Mouse (Mus musculus) testis, adult 2 months (tissue): ENCODE data around the gene Wdr1. TPM values are rescaled to one million over a fixed set of nuclear protein-coding genes. Genes with fewer than 3 reads are reported as not detected.
"Not testable (repeated sequence)": the region's sequence is repeated elsewhere in the genome, so short reads cannot be mapped to it uniquely, and the experiment has no call there.

Experiments
- H3K27ac ChIP-seq: fragments of 200-500 bp; 2 replicates; pipeline ENCODE4 v1.5.1; 2012; ENCODE audit warnings: low read depth, low read length; ENCODE audit not compliant: control insufficient read depth, insufficient read depth
- H3K27me3 ChIP-seq: fragments of 200-500 bp; 2 replicates; pipeline ENCODE4 v1.6.1; 2012; ENCODE audit warnings: mild to moderate bottlenecking, low read length, moderate library complexity; ENCODE audit not compliant: control insufficient read depth, insufficient read depth
- H3K36me3 ChIP-seq: fragments of 200-500 bp; 2 replicates; pipeline ENCODE4 v1.6.1; 2012; ENCODE audit warnings: mild to moderate bottlenecking, low read length; ENCODE audit not compliant: control insufficient read depth, insufficient read depth
- H3K4me1 ChIP-seq: fragments of 200-500 bp; 2 replicates; pipeline ENCODE4 v1.6.1; 2012; ENCODE audit warnings: low read length; ENCODE audit not compliant: control insufficient read depth, insufficient read depth
- H3K4me3 ChIP-seq: fragments of 200-500 bp; 2 replicates; pipeline ENCODE4 v1.5.1; 2012; ENCODE audit warnings: low read depth, mild to moderate bottlenecking, low read length, moderate library complexity, mixed read lengths; ENCODE audit not compliant: control insufficient read depth
- CTCF ChIP-seq: fragments of 200-500 bp; IDR thresholded peaks from 2 replicates; pipeline ENCODE4 v1.5.1; 2012; ENCODE audit warnings: low read depth, mild to moderate bottlenecking, inconsistent platforms, low read length, moderate library complexity; ENCODE audit not compliant: control insufficient read depth, insufficient read depth, insufficient replicate concordance
- POLR2A ChIP-seq: fragments of 200-500 bp; IDR thresholded peaks from 2 replicates; pipeline ENCODE4 v1.6.1; 2012; ENCODE audit warnings: low read depth, mild to moderate bottlenecking, inconsistent platforms, low read length, moderate library complexity; ENCODE audit not compliant: control insufficient read depth
- polyA plus RNA-seq: library from polyadenylated mRNA; depleted of rRNA; stranded (reverse); fragments of >200 nt; gene quantifications from 2 replicates; pipeline ENCODE4 v1.2.3, GENCODE M21; 2012; rRNA removed

Gene Wdr1
- polyA plus RNA-seq, result 95.4 and 113 TPM in 2 replicates

DNA sequence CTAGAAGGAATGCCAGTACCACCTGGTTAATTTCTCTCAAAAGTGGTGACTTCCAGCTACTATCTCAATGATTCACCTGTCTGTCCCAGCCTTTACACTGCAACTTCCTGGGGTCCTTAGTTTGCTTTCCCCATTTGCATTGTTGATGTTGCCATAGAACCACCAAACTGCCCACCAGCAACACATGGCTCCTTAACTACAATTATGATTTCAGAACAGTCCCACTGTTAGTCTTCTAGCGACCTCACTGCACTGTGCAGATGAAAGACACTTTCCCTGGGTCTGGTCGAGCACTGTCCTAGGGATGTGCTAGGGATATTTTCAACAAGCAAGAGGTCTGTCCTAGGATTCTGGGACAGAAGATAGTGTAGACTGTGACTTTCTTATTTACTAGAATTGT is at the start of gene Wdr1:
Gene Wdr1 (minus strand): TSS at position 101 of the 400 bp plus-strand sequence.
- H3K27ac ChIP-seq, result peak within 1 kb of the TSS; percentile 85
- TF ChIP-seq POLR2A (no peak), CTCF (no peak)
- H3K27me3 ChIP-seq, result no peaks in the 10 kb centered on the region
- no peaks in the 10 kb centered on the region for H3K36me3 ChIP-seq
- H3K4me1 ChIP-seq, result peaks cover 4% of the 10 kb centered on the region
- H3K4me3 ChIP-seq, result peak within 1 kb of the TSS; percentile 92

DNA sequence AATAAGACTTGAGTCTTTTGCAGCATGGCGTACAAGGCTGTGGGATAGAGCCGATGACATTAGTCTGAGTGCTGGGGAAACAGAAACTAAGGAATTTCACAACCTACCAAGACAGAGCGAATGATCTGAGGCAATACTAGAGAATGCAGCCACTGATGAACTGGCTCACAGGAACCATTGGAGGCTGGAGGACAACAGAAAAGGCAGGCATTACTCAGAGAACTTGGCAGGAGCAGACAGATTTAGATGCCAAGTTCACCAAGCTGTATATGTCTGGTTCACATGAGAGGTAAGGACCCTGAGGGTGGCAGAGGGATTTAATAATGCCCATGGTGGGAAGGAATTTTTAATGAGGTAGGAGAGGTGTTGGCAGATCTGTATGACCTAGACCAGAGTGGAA is 48.1 kb upstream of the Wdr1 start:
- no peak for TF ChIP-seq CTCF
- TF ChIP-seq POLR2A, result no peak
- H3K4me3 ChIP-seq, result no peak overlapping the region
- H3K4me1 ChIP-seq, result no peaks in the 10 kb centered on the region
- H3K36me3 ChIP-seq, result no peaks in the 10 kb centered on the region
- no peaks in the 10 kb centered on the region for H3K27me3 ChIP-seq
- H3K27ac ChIP-seq, result no peak overlapping the region

DNA sequence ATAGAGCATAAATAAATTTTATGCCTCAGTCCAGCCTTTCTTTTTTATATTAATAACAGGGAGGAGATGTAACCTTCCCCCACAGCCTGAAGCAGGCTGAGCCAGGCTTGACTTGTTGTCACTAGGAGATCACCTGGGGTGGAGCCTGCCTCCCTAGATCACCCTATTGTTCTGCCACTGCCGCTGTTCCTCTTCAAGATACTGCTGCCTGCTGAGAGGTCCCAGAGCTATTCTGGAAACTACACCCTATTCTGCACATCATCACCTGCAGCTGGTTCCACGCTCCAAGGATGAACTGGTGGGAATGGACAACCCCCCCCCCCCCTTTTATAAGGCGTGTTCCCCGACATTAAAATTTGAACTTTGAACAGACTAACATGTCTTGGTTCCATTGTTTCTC is 45.2 kb upstream of the Wdr1 start:
- H3K4me1 ChIP-seq, H3K36me3 ChIP-seq, H3K4me3 ChIP-seq, H3K27me3 ChIP-seq, H3K27ac ChIP-seq: not testable (repeated sequence)

DNA sequence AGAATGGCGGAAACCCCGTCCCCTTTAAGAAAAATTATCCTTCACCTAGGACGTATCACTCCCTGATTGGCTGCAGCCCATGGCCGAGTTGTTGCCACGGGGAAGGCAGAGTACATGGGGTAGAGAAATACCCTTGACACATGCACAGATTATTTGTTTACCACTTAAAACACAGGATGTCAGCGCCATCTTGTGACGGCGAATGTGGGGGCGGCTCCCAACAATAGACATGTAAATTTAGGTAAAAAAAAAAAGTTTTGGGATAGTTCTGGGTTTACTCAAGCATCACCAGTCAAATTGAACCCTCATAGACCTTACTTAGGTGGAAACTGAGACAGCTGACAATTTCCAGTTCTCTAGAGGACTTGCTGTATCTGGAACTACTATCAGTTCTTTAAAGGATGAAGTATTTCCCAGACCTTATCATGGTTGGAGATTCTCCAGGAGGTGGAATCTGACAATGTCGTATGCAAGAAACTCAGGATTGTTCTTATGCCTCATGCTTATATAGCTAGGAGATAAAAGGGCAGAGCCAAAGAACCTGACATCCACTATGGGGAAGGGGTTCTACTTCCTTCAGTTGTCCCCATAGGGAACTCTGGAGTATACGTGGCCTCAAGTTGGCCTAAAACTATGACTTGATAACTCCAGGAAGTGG is 35.8 kb upstream of the Wdr1 start:
- H3K4me3 ChIP-seq, result no peak overlapping the region

DNA sequence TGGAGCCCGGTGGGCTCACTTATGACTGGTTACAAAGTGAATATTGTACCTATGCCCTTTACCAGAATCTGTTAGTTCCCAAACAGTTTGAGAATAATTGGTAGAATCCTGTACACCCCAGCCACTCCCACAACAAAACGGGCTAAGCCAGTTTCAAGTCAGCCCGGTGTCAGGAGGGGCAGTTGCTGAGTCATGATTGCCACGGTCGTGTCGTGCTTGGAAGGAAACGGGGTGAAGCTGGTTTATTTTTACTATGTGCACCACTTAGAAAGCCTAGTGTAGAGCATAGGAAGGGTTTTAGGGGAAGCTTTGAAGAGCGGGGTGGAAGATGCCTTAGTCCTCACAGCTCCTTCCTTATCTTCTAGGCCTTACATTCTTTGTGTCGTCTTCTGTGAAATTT is 25.9 kb upstream of the Wdr1 start:
- Histone ChIP-seq H3K27ac (no peak overlapping the region), H3K4me1 (no peaks in the 10 kb centered on the region), H3K27me3 (no peaks in the 10 kb centered on the region), H3K4me3 (no peak overlapping the region), H3K36me3 (no peaks in the 10 kb centered on the region)
- no peak for TF ChIP-seq CTCF
- no peak for TF ChIP-seq POLR2A

More for the DNA sequence above, 35.8 kb upstream of the Wdr1 start:
- no peaks in the 10 kb centered on the region for H3K27me3 ChIP-seq
- no peaks in the 10 kb centered on the region for H3K36me3 ChIP-seq
- no peak for TF ChIP-seq POLR2A
- no peak for TF ChIP-seq CTCF
- H3K4me1 ChIP-seq, result no peaks in the 10 kb centered on the region
- H3K27ac ChIP-seq, result no peak overlapping the region

DNA sequence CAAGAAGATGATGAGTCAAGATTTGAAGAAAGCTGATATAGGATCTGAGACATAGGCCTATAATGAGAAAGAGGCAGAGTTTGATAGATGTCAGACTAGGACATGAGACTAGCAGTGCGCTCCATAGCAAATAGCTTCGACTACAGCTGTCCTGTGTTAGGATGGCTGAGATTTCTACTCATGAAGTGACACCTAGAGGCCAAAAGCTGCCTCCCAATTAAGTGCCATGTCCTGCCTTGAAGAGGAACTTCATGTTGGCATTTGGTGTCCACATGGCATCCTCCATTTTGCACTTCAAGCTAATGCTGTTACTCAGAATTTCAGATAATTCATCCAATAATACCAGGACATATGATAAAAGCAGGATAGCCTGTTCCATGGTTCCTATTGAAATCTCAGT is 22.4 kb upstream of the Wdr1 start:
- H3K36me3 ChIP-seq, result no peaks in the 10 kb centered on the region
- TF ChIP-seq POLR2A (no peak), CTCF (no peak)
- no peaks in the 10 kb centered on the region for H3K4me1 ChIP-seq
- H3K4me3 ChIP-seq, result no peak overlapping the region
- no peak overlapping the region for H3K27ac ChIP-seq
- no peaks in the 10 kb centered on the region for H3K27me3 ChIP-seq

DNA sequence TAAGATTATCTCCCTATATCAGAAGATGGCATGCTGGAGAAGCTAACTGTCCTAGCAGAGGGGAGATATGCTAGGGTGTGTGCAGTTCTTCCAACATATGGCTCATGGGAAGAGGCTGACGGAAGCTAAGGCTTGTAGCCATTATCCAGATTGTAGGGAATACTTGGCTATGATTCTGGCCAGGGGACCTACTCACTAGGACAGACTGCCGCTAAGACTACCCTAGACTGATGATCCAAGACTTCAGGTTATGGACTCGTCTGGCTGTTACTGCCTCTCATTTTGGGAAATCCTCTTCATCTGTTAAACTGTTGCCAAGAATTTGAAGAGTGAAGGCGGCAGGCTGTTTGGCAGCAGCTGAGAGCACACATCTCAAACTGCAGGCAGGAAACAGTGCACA is 20.0 kb upstream of the Wdr1 start:
- H3K4me1 ChIP-seq, result no peaks in the 10 kb centered on the region
- no peak for TF ChIP-seq POLR2A
- TF ChIP-seq CTCF, result no peak
- no peak overlapping the region for H3K4me3 ChIP-seq
- H3K27ac ChIP-seq, result no peak overlapping the region
- H3K36me3 ChIP-seq, result no peaks in the 10 kb centered on the region
- no peaks in the 10 kb centered on the region for H3K27me3 ChIP-seq

DNA sequence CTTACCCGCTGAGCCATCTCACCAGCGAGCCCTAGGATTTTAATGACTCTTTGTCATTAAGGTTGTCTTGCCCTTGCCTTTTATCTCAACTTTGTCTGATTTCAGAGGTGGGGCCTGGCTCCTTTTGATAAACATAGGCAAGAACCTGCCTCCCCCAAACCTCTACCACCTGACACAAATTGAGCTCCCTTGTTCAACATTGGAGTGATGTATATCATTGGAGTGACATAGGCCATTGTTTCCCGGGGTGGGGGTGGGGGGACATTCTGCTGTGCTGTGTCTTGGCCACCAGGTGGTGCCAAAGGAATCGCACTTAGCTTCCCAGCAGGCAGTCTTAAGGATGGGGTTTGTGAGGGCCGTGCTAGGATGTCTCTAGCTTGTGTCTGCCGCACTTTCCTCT is 17.7 kb upstream of the Wdr1 start:
- TF ChIP-seq POLR2A, result no peak
- peak; percentile 82 for TF ChIP-seq CTCF
- Histone ChIP-seq H3K4me3 (no peak overlapping the region), H3K4me1 (no peaks in the 10 kb centered on the region), H3K27me3 (no peaks in the 10 kb centered on the region), H3K36me3 (no peaks in the 10 kb centered on the region), H3K27ac (no peak overlapping the region)
